Mouse (Mus musculus) fat pad, adult 2 months (tissue): Measurements from ENCODE around the gene Ift88.
"Not testable (repeated sequence)": the region's sequence is repeated elsewhere in the genome, so short reads cannot be mapped to it uniquely, and the experiment has no call there.

ENCODE experiments used
- DNase-seq: peaks from one replicate; pipeline ENCODE4 v3.0.0-alpha.2; 2011; ENCODE audit warnings: low read depth, low spot score; ENCODE audit errors: extremely low read depth

Gene Ift88

GRCm38 (mm10) chr14:57430451-57430850 lies 6.6 kb downstream of the Ift88 start:
- no peak for DNase-seq

GRCm38 (mm10) chr14:57452516-57452915 lies 28.7 kb downstream of the Ift88 start:
- no peak for DNase-seq

GRCm38 (mm10) chr14:57459883-57460282 lies 36.0 kb downstream of the Ift88 start:
- no peak for DNase-seq

GRCm38 (mm10) chr14:57460326-57460725 lies 36.5 kb downstream of the Ift88 start:
- not testable (repeated sequence) for DNase-seq

GRCm38 (mm10) chr14:57462871-57463270 lies 39.0 kb downstream of the Ift88 start:
- no peak for DNase-seq

GRCm38 (mm10) chr14:57475057-57475456 lies 51.2 kb downstream of the Ift88 start:
- DNase-seq: no peak

- no peak for DNase-seq
Measured at GRCm38 (mm10) chr14:57482262-57482661, 58.4 kb downstream of the Ift88 start.

GRCm38 (mm10) chr14:57484183-57484582 lies 60.3 kb downstream of the Ift88 start:
- DNase-seq: no peak

- DNase-seq: no peak
Measured at GRCm38 (mm10) chr14:57489696-57490095, 65.8 kb downstream of the Ift88 start.

- DNase-seq: no peak
Measured at GRCm38 (mm10) chr14:57493840-57494239, 70.0 kb downstream of the Ift88 start.

GRCm38 (mm10) chr14:57503729-57504128 lies 79.9 kb downstream of the Ift88 start:
- DNase-seq: no peak

- no peak for DNase-seq
Measured at GRCm38 (mm10) chr14:57509554-57509953, 85.7 kb downstream of the Ift88 start.

GRCm38 (mm10) chr14:57515156-57515762 lies 91.4 kb downstream of the Ift88 start:
- DNase-seq: no peak

- no peak for DNase-seq
Measured at GRCm38 (mm10) chr14:57517001-57517400, 93.1 kb downstream of the Ift88 start.

- no peak for DNase-seq
Measured at GRCm38 (mm10) chr14:57523762-57524161, 99.9 kb downstream of the Ift88 start.

- DNase-seq: no peak
Measured at GRCm38 (mm10) chr14:57524671-57525387, 101.0 kb downstream of the Ift88 start, which contains the start of gene Il17d. TSS of gene Il17d (plus strand) at chr14:57524777.

GRCm38 (mm10) chr14:57525388-57526049 lies 101.7 kb downstream of the Ift88 start:
- DNase-seq: peak; percentile 37

GRCm38 (mm10) chr14:57526050-57526623 lies 102.3 kb downstream of the Ift88 start:
- no peak for DNase-seq

- no peak for DNase-seq
Measured at GRCm38 (mm10) chr14:57527122-57527521, 103.3 kb downstream of the Ift88 start.

GRCm38 (mm10) chr14:57527598-57527997 lies 103.7 kb downstream of the Ift88 start:
- no peak for DNase-seq

GRCm38 (mm10) chr14:57529086-57529785 lies 105.4 kb downstream of the Ift88 start:
- no peak for DNase-seq
